Mouse (Mus musculus) fibroblast of lung, adult 2 months (primary cell): ENCODE data around the gene Mapk9.
"Not testable (repeated sequence)": the region's sequence is repeated elsewhere in the genome, so short reads cannot be mapped to it uniquely, and the experiment has no call there.

Experiments
- DNase-seq: peaks from one replicate; pipeline ENCODE4 v3.0.0-alpha.2; 2011; ENCODE audit warnings: low read depth

Mapk9 gene

GRCm38 (mm10) chr11:49846401-49847070 lies at the start of gene Mapk9:
Gene Mapk9, plus strand, starts transcription at chr11:49846751.
- DNase-seq, result peak; percentile 91

GRCm38 (mm10) chr11:49798931-49799330 lies 47.6 kb upstream of the Mapk9 start:
- DNase-seq, result no peak

- DNase-seq, result no peak
These were observed 45.0 kb upstream of the Mapk9 start for GRCm38 (mm10) chr11:49801516-49801915.

- no peak for DNase-seq
These were observed 42.8 kb upstream of the Mapk9 start for GRCm38 (mm10) chr11:49803801-49804200.

- DNase-seq, result no peak
These were observed 40.3 kb upstream of the Mapk9 start for GRCm38 (mm10) chr11:49806218-49806617.

- DNase-seq, result no peak
These were observed 37.6 kb upstream of the Mapk9 start for GRCm38 (mm10) chr11:49808946-49809345.

- not testable (repeated sequence) for DNase-seq
These were observed 35.9 kb upstream of the Mapk9 start for GRCm38 (mm10) chr11:49810696-49811095.

- peak; percentile 72 for DNase-seq
These were observed 35.4 kb upstream of the Mapk9 start for GRCm38 (mm10) chr11:49811099-49811541.

GRCm38 (mm10) chr11:49811879-49812278 lies 34.7 kb upstream of the Mapk9 start:
- no peak for DNase-seq

- DNase-seq, result no peak
These were observed 27.5 kb upstream of the Mapk9 start for GRCm38 (mm10) chr11:49818869-49819566.

GRCm38 (mm10) chr11:49819676-49820075 lies 26.9 kb upstream of the Mapk9 start:
- no peak for DNase-seq

- no peak for DNase-seq
These were observed 25.6 kb upstream of the Mapk9 start for GRCm38 (mm10) chr11:49820928-49821327.

- no peak for DNase-seq
These were observed 25.0 kb upstream of the Mapk9 start for GRCm38 (mm10) chr11:49821546-49821945.

- no peak for DNase-seq
These were observed 24.2 kb upstream of the Mapk9 start for GRCm38 (mm10) chr11:49822337-49822736.

- no peak for DNase-seq
These were observed 21.7 kb upstream of the Mapk9 start for GRCm38 (mm10) chr11:49824896-49825295.

GRCm38 (mm10) chr11:49827243-49827642 lies 19.3 kb upstream of the Mapk9 start:
- DNase-seq, result no peak

GRCm38 (mm10) chr11:49829176-49829745 lies 17.3 kb upstream of the Mapk9 start:
- DNase-seq, result no peak

GRCm38 (mm10) chr11:49831980-49832379 lies 14.6 kb upstream of the Mapk9 start:
- DNase-seq, result no peak

- DNase-seq, result no peak
These were observed 13.6 kb upstream of the Mapk9 start for GRCm38 (mm10) chr11:49832962-49833361.

- no peak for DNase-seq
These were observed 12.3 kb upstream of the Mapk9 start for GRCm38 (mm10) chr11:49834248-49834647.

- no peak for DNase-seq
These were observed 11.1 kb upstream of the Mapk9 start for GRCm38 (mm10) chr11:49835257-49835956.

GRCm38 (mm10) chr11:49837717-49838407 lies 8.7 kb upstream of the Mapk9 start:
- no peak for DNase-seq
